Mouse (Mus musculus) E14TG2a.4 (cell line): ENCODE measurements around the gene Slc8a2.

Experiments
- H3K27me3 ChIP-seq: 2 replicates; pipeline ENCODE4 v1.6.1; 2014; ENCODE audit warnings: low read length, control low read depth; ENCODE audit not compliant: insufficient read depth
- H3K36me3 ChIP-seq: 2 replicates; pipeline ENCODE4 v1.6.1; 2014; ENCODE audit warnings: low read length, control low read depth; ENCODE audit not compliant: insufficient read depth
- H3K4me1 ChIP-seq: replicated peaks from 2 replicates; pipeline ENCODE4 v1.6.1; 2014; ENCODE audit warnings: low read depth, low read length, control low read depth
- H3K4me3 ChIP-seq: replicated peaks from 2 replicates; pipeline ENCODE4 v1.5.1; 2014; ENCODE audit warnings: mild to moderate bottlenecking, low read length
- H3K9me3 ChIP-seq: 2 replicates; pipeline ENCODE4 v1.6.1; 2014; ENCODE audit warnings: low read length, control low read depth
- CTCF ChIP-seq: conservative IDR thresholded peaks from 2 replicates; pipeline ENCODE4 v1.5.1; 2014; ENCODE audit warnings: low read length
- NANOG ChIP-seq: IDR thresholded peaks from 2 replicates; pipeline ENCODE4 v1.6.1; 2014; ENCODE audit warnings: borderline replicate concordance, low read length, mixed read lengths
- POU5F1 ChIP-seq: IDR thresholded peaks from 2 replicates; pipeline ENCODE4 v1.6.1; 2014; ENCODE audit warnings: low read length, borderline replicate concordance

Gene Slc8a2

DNA sequence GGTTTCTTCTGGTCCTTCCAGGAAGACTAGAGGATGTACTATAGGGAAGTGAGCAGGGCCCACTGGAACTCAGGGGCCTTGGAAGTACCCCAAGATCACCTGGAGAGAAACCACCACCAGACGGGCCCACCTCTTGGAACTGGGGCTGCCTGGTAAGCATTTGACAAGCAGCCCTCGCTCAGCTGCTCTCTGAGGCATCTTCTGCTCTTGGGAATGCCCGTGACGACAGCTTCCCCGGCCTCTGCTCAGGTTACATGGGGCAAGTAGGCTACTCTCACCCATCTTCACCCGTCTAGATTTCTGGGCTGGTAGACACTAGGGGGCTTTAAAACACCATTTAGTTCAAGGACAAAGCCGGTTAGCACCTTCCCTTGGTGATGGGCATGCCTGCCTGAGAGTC lies 28.5 kb upstream of the Slc8a2 start:
- Histone ChIP-seq H3K36me3 (peaks cover 60% of the 10 kb centered on the region), H3K4me3 (0 out of 2 replicates have a peak overlapping the region, but pooled peaks have one; percentile 2), H3K9me3 (no peaks in the 10 kb centered on the region), H3K27me3 (no peaks in the 10 kb centered on the region), H3K4me1 (peaks cover 78% of the 10 kb centered on the region)
- TF ChIP-seq POU5F1 (no peak), CTCF (no peak), NANOG (no peak)

- TF ChIP-seq POU5F1 (no peak), CTCF (no peak), NANOG (no peak)
Measured at GRCm38 (mm10) chr7:16101726-16102475, 27.7 kb upstream of the Slc8a2 start.

DNA sequence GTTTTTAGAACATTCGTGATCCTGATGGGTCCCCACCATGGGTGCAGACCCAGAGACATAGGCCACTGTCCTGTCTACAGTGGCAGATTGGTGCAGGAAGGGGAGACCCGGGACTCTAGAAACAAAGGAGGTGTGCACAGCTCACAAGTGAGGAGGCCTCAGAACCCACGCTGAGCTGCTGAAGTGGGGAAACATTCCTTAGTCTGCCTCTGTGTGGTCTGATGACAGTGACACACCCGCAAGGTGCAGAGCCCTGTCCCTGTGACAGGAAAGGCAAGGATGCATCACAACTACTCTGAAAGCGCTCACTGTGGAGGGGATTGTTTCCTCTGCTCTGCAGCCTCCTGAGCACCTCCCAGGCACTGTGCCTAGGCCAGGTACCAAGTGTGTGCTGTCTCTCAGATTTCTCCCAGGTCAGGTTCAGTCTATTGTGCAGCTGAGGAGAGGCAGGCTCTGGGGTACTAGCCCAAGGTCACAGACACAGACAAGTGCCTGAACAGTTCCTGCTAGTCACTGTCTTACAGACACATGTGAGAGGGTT lies 26.9 kb upstream of the Slc8a2 start:
- H3K4me3 ChIP-seq: no peak overlapping the region
- H3K9me3 ChIP-seq: no peaks in the 10 kb centered on the region
- no peaks in the 10 kb centered on the region for H3K27me3 ChIP-seq
- TF ChIP-seq POU5F1 (no peak), NANOG (no peak), CTCF (no peak)
- peaks cover 75% of the 10 kb centered on the region for H3K4me1 ChIP-seq
- peaks cover 77% of the 10 kb centered on the region for H3K36me3 ChIP-seq

More at GRCm38 (mm10) chr7:16101726-16102475, 27.7 kb upstream of the Slc8a2 start:
- Histone ChIP-seq H3K36me3 (peaks cover 68% of the 10 kb centered on the region), H3K4me3 (no peak overlapping the region), H3K9me3 (no peaks in the 10 kb centered on the region), H3K4me1 (peaks cover 83% of the 10 kb centered on the region), H3K27me3 (no peaks in the 10 kb centered on the region)

- TF ChIP-seq NANOG (no peak), CTCF (no peak), POU5F1 (no peak)
Measured at GRCm38 (mm10) chr7:16103760-16104159, 25.9 kb upstream of the Slc8a2 start.

GRCm38 (mm10) chr7:16104611-16105388 lies 24.8 kb upstream of the Slc8a2 start:
- Histone ChIP-seq H3K4me3 (no peak overlapping the region), H3K4me1 (peaks cover 66% of the 10 kb centered on the region), H3K9me3 (no peaks in the 10 kb centered on the region), H3K36me3 (peaks cover 97% of the 10 kb centered on the region), H3K27me3 (no peaks in the 10 kb centered on the region)
- TF ChIP-seq POU5F1 (no peak), NANOG (no peak), CTCF (no peak)

More at GRCm38 (mm10) chr7:16103760-16104159, 25.9 kb upstream of the Slc8a2 start:
- H3K4me3 ChIP-seq: 0 out of 2 replicates have a peak overlapping the region, but pooled peaks have one; percentile 10
- peaks cover 75% of the 10 kb centered on the region for H3K4me1 ChIP-seq
- no peaks in the 10 kb centered on the region for H3K9me3 ChIP-seq
- peaks cover 87% of the 10 kb centered on the region for H3K36me3 ChIP-seq
- H3K27me3 ChIP-seq: no peaks in the 10 kb centered on the region

DNA sequence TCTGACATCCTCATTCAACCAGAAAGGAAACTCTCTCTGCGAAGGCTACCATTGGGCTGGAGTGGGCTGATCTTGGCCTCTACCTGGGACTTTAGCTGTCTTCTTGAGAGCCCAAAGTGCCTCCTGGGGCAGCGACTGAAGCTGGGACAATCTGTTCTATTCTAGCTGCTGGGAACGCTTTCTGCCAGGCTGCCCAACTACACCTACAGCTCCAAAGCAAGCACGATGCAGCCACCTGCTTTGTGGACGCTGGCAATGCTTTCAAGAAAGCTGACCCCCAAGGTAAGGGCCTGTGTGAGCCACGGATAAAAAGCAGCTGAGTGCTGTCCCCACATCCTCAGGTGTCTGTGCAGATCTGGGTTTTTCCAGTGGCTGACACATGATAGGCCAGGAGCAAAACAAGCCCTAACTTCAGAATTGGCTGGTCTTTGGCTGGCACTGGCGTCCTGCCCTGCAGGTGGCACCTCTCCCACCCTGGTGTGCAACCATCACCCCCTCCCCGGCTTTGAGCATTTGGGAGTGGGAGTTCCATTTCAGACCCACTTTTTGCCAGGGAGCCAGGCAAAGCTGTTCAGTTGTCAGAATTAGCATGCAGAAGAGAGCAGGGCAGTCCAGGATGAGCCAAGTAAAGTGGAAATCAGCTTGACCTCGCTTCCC lies 20.6 kb upstream of the Slc8a2 start:
- Histone ChIP-seq H3K4me3 (no peak overlapping the region), H3K4me1 (peaks cover 24% of the 10 kb centered on the region), H3K36me3 (peaks cover 100% of the 10 kb centered on the region), H3K27me3 (no peaks in the 10 kb centered on the region), H3K9me3 (no peaks in the 10 kb centered on the region)
- no peak for TF ChIP-seq CTCF
- no peak for TF ChIP-seq NANOG
- TF ChIP-seq POU5F1: no peak

- Histone ChIP-seq H3K9me3 (no peaks in the 10 kb centered on the region), H3K36me3 (peaks cover 100% of the 10 kb centered on the region), H3K4me1 (peaks cover 14% of the 10 kb centered on the region), H3K4me3 (no peak overlapping the region), H3K27me3 (no peaks in the 10 kb centered on the region)
- TF ChIP-seq POU5F1 (no peak), NANOG (no peak), CTCF (no peak)
Measured at GRCm38 (mm10) chr7:16110158-16110557, 19.5 kb upstream of the Slc8a2 start.
